Mouse (Mus musculus): ENCODE measurements around the gene 1300017J02Rik. TPM values are rescaled to one million over a fixed set of nuclear protein-coding genes. Genes with fewer than 3 reads are reported as not detected.

The 1300017J02Rik gene
- total and polyA plus RNA-seq, 3 experiments, result 0.62 to 2.6 TPM; not detected in 1

- Histone ChIP-seq H3K4me3 (ENCODE audit: control insufficient read depth in 1 of 2, insufficient read depth in 1 of 2, low read depth in 2 of 2, low read length in 2 of 2) (no peak overlapping the region), H3K79me2 (ENCODE audit: control insufficient read depth, insufficient read depth, low read length, poor library complexity) (peaks cover 12% of the 10 kb centered on the region)
- no peak for TF ChIP-seq MYC (IDR thresholded peaks at IDR 0.05; ENCODE audit: low read depth, low read length)
- TF ChIP-seq RAD21 (IDR thresholded peaks at IDR 0.05; ENCODE audit: low read depth, low read length), result no peak
- TF ChIP-seq ETS1 (IDR thresholded peaks at IDR 0.05; ENCODE audit: low read depth, low read length), result no peak
- TF ChIP-seq GABPA (IDR thresholded peaks at IDR 0.05; ENCODE audit: low read depth, low read length), result no peak
- no peak for TF ChIP-seq SMC3 (IDR thresholded peaks at IDR 0.05; ENCODE audit: low read depth, low read length)
- TF ChIP-seq RCOR1 (IDR thresholded peaks at IDR 0.05; ENCODE audit: low read depth, low read length), result no peak
- TF ChIP-seq EP300 (IDR thresholded peaks at IDR 0.05; ENCODE audit: low read depth in 1 of 2, low read length in 2 of 2), result no peak
- TF ChIP-seq NRF1 (IDR thresholded peaks at IDR 0.05; ENCODE audit: insufficient read depth, low read depth, low read length, poor library complexity, severe bottlenecking), result no peak
Measured at GRCm38 (mm10) chr9:103301086-103301485, 3.8 kb downstream of the 1300017J02Rik start.

GRCm38 (mm10) chr9:103294507-103294906 is 10.4 kb downstream of the 1300017J02Rik start:
- Histone ChIP-seq H3K27me3 (ENCODE audit: control insufficient read depth in 1 of 2, insufficient read depth in 2 of 2, low read length in 2 of 2) (no peaks in the 10 kb centered on the region), H3K9me3 (replicated peaks; ENCODE audit: insufficient read depth, low read length) (no peaks in the 10 kb centered on the region), H3K4me1 (ENCODE audit: control insufficient read depth in 1 of 2, insufficient read depth in 2 of 2, low read length in 2 of 2) (no peaks in the 10 kb centered on the region), H3K79me2 (ENCODE audit: control insufficient read depth, insufficient read depth, low read length, poor library complexity) (no peaks in the 10 kb centered on the region), H3K27ac (ENCODE audit: control insufficient read depth, low read depth, low read length) (no peak overlapping the region), H3K4me3 (ENCODE audit: control insufficient read depth in 1 of 2, insufficient read depth in 1 of 2, low read depth in 2 of 2, low read length in 2 of 2) (no peak overlapping the region), H3K9ac (ENCODE audit: control insufficient read depth, low read depth, low read length, poor library complexity, severe bottlenecking) (no peak overlapping the region), H3K36me3 (ENCODE audit: control insufficient read depth in 1 of 2, insufficient read depth in 2 of 2, low read length in 2 of 2) (no peaks in the 10 kb centered on the region)
- TF ChIP-seq MYC (IDR thresholded peaks at IDR 0.05; ENCODE audit: low read depth, low read length), result no peak
- TF ChIP-seq KAT2A (conservative IDR thresholded peaks at IDR 0.05; ENCODE audit: low read depth, low read length), result no peak
- TF ChIP-seq ELF1 (IDR thresholded peaks at IDR 0.05; ENCODE audit: low read depth, low read length), result no peak
- no peak for TF ChIP-seq MAFK (IDR thresholded peaks at IDR 0.05; ENCODE audit: borderline replicate concordance, low read depth, low read length)
- no peak for DNase-seq (ENCODE audit: low read depth, low spot score)

More at GRCm38 (mm10) chr9:103301086-103301485, 3.8 kb downstream of the 1300017J02Rik start:
- H3K4me1 ChIP-seq (ENCODE audit: control insufficient read depth in 1 of 2, insufficient read depth in 2 of 2, low read length in 2 of 2), result no peaks in the 10 kb centered on the region
- H3K27ac ChIP-seq (ENCODE audit: control insufficient read depth, low read depth, low read length), result no peak overlapping the region
- DNase-seq (ENCODE audit: low read depth, low spot score), result no peak
- no peaks in the 10 kb centered on the region for H3K9me3 ChIP-seq (replicated peaks; ENCODE audit: insufficient read depth, low read length)
- H3K9ac ChIP-seq (ENCODE audit: control insufficient read depth, low read depth, low read length, poor library complexity, severe bottlenecking), result no peak overlapping the region
- H3K36me3 ChIP-seq (ENCODE audit: control insufficient read depth in 1 of 2, insufficient read depth in 2 of 2, low read length in 2 of 2), result peaks cover 0 to 5% of the 10 kb centered on the region in 2 experiments; a peak in 2 of 4 replicates
- H3K27me3 ChIP-seq (ENCODE audit: control insufficient read depth in 1 of 2, insufficient read depth in 2 of 2, low read length in 2 of 2), result no peaks in the 10 kb centered on the region

DNA sequence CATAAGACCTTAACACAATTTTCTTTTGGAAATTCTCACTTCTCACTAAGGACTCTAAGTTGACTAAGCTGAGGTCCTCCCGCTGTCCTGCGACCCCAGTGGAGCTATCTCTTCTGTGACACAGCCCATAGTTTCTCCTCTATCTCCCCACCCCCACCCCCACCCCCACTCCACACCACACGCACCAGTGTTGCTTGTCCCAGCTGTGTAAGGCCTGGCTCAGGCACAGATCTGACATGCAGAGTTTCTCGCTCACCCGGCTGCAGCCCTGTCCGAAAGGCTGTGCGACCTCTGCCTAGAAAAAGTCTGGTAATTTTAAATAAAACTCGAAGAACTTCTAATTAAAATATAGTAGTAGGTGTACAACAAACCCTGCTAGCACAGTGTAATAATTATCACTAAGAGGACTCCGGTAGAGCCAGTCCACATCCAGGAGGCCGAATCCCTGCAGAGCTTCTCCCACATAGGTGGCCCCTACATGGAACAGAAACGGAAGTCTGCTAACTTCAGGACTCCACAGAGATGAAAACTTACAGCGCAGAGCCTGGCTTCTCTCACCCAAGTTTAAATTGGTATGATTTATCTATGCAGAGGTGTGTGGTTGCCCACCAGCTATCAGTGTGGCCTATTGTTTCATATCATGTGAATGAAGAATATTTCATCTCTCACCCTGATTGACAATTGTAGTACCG is 16.2 kb downstream of the 1300017J02Rik start:
- Histone ChIP-seq H3K9me3 (replicated peaks; ENCODE audit: insufficient read depth, low read length) (no peaks in the 10 kb centered on the region), H3K27me3 (ENCODE audit: control insufficient read depth in 1 of 2, insufficient read depth in 2 of 2, low read length in 2 of 2) (no peaks in the 10 kb centered on the region), H3K9ac (ENCODE audit: control insufficient read depth, low read depth, low read length, poor library complexity, severe bottlenecking) (peak overlapping the region; percentile 67), H3K4me3 (ENCODE audit: control insufficient read depth in 1 of 2, insufficient read depth in 1 of 2, low read depth in 2 of 2, low read length in 2 of 2) (peak overlapping the region; percentile 55 to 69), H3K79me2 (ENCODE audit: control insufficient read depth, insufficient read depth, low read length, poor library complexity) (no peaks in the 10 kb centered on the region), H3K27ac (ENCODE audit: control insufficient read depth, low read depth, low read length) (peak overlapping the region; percentile 61), H3K4me1 (ENCODE audit: control insufficient read depth in 1 of 2, insufficient read depth in 2 of 2, low read length in 2 of 2) (peaks cover 2 to 9% of the 10 kb centered on the region in 2 experiments), H3K36me3 (ENCODE audit: control insufficient read depth in 1 of 2, insufficient read depth in 2 of 2, low read length in 2 of 2) (peaks cover 0 to 10% of the 10 kb centered on the region in 2 experiments; a peak in 2 of 4 replicates)
- peak; percentile 15 for DNase-seq (ENCODE audit: low read depth, low spot score)
- TF ChIP-seq MXI1 (IDR thresholded peaks at IDR 0.05; ENCODE audit: low read depth, low read length) (0 out of 2 replicates have a peak, but pooled peaks have one; percentile 7), ETS1 (IDR thresholded peaks at IDR 0.05; ENCODE audit: low read depth, low read length) (peak; percentile 3; the same call in 1 of the 2 replicates), POLR2AphosphoS5 (IDR thresholded peaks at IDR 0.05; ENCODE audit: borderline replicate concordance, low read depth, low read length) (no peak)
